12 mouse cellular contexts compared by ENCODE assay signal in the genomic region with DNA sequence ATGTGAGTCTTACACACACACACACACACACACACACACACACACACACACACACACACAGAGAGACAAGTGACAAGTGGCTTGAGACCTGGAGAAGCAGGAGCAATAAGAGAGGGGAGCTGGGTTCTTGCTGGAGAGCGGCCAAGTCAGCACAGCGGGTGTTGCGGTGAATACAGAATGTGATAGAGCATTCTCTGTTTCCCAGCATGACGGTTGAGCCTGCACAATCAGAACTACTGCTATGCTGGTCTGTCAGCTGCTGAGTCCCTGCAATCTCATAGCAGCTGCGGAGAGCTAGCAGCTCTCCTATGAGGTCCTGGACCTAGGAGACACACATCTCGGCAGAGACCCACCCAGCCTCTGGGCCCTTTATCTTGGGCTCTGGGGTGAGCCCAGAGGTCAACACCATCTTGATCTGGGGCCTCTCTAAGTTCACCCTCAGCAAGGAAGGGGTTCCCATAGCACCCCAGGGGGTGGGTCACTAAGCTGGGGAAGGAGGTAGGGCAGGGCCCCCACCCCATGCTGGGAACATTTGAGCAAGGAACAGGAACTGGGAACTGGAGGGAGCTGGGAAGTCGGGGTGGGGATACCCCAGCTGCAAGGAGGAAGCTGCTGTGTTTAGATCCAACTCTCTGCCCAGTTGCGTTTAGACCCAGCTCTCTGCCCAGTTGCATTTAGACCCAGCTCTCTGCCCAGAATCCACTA. TPM values are rescaled to one million over a fixed set of nuclear protein-coding genes. Genes with fewer than 3 reads are reported as not detected.
DNase-seq lines count a peak whose midpoint lies in the region; ATAC-seq lines count a peak whose summit lies in the region.
"Had no signal": no experiment of that assay in that cellular context is flagged by ENCODE, and none has a peak within 500 bp of the region (broad histone marks: within the 10 kb centered on the region; RNA-seq: fewer than 3 reads in every experiment).

No protein-coding gene starts in this region.

- H3K27me3 ChIP-seq in forebrain, embryonic 16.5 days (replicated peaks; ENCODE audit: control insufficient read depth, insufficient read depth, low read length) = no peaks in the 10 kb centered on the region
- no peaks in the 10 kb centered on the region; the same call in 1 of the 2 replicates for H3K27me3 ChIP-seq in midbrain, embryonic 14.5 days (ENCODE audit: control insufficient read depth, insufficient read depth, low read length)
- peaks cover 14% of the 10 kb centered on the region; the same call in 1 of the 2 replicates for H3K27me3 ChIP-seq in intestine, embryonic 16.5 days (replicated peaks; ENCODE audit: control insufficient read depth, insufficient read depth, low read length)

- no peak overlapping the region; the same call in 1 of the 2 replicates for H3K9ac ChIP-seq in forebrain, embryonic 16.5 days (replicated peaks; ENCODE audit: low read depth, low read length)
- no peak overlapping the region for H3K9ac ChIP-seq in midbrain, embryonic 14.5 days (replicated peaks; ENCODE audit: low read length)
- H3K9ac ChIP-seq in intestine, embryonic 16.5 days (ENCODE audit: low read depth, low read length) = no peak overlapping the region
- H3K9ac ChIP-seq: liver, embryonic 14.5 days had no signal

- no peaks in the 10 kb centered on the region for H3K9me3 ChIP-seq in forebrain, embryonic 16.5 days (ENCODE audit: control insufficient read depth, low read length)
- H3K9me3 ChIP-seq in midbrain, embryonic 14.5 days (ENCODE audit: control insufficient read depth, low read length) = no peaks in the 10 kb centered on the region
- H3K9me3 ChIP-seq in intestine, embryonic 16.5 days (ENCODE audit: control insufficient read depth, low read length) = no peaks in the 10 kb centered on the region

- H3K4me3 ChIP-seq in forebrain, embryonic 16.5 days (replicated peaks; ENCODE audit: low read length) = no peak overlapping the region
- no peak overlapping the region for H3K4me3 ChIP-seq in midbrain, embryonic 14.5 days (replicated peaks; ENCODE audit: low read depth, low read length)
- H3K4me3 ChIP-seq in intestine, embryonic 16.5 days (ENCODE audit: low read length) = no peak overlapping the region

- peak; percentile 30 for DNase-seq in heart, postnatal 4 days
- DNase-seq in heart, postnatal 25 days (ENCODE audit: low spot score) = no peak
- peak; percentile 62 for DNase-seq in ZHBTc4 (ENCODE audit: low read depth, low spot score)
- DNase-seq in midbrain, embryonic 14.5 days = peak; percentile 88
- no peak for DNase-seq in T-cell, adult 2 months (ENCODE audit: low spot score)
- no peak for DNase-seq in urinary bladder, postnatal 4 days (ENCODE audit: low spot score in 2 of 2)
- DNase-seq: heart, postnatal 14 days had no signal

- peak overlapping the region; percentile 13; the same call in 1 of the 2 replicates for H3K4me2 ChIP-seq in forebrain, embryonic 16.5 days (ENCODE audit: low read length)
- H3K4me2 ChIP-seq in midbrain, embryonic 14.5 days (ENCODE audit: low read length) = no peak overlapping the region
- H3K4me2 ChIP-seq in intestine, embryonic 16.5 days (ENCODE audit: low read depth, low read length) = no peak overlapping the region

- H3K27ac ChIP-seq in forebrain, embryonic 16.5 days (ENCODE audit: low read length) = peak overlapping the region; percentile 80
- peak overlapping the region; percentile 80 for H3K27ac ChIP-seq in midbrain, embryonic 14.5 days (replicated peaks; ENCODE audit: low read depth, low read length)
- no peak overlapping the region for H3K27ac ChIP-seq in intestine, embryonic 16.5 days (ENCODE audit: low read length)
- H3K27ac ChIP-seq: liver, embryonic 14.5 days had no signal

- no peaks in the 10 kb centered on the region for H3K36me3 ChIP-seq in forebrain, embryonic 16.5 days (ENCODE audit: control insufficient read depth, insufficient read depth)
- H3K36me3 ChIP-seq in midbrain, embryonic 14.5 days (ENCODE audit: control insufficient read depth, insufficient read depth, low read length) = no peaks in the 10 kb centered on the region
- H3K36me3 ChIP-seq in intestine, embryonic 16.5 days (ENCODE audit: control insufficient read depth, insufficient read depth, low read length) = no peaks in the 10 kb centered on the region

- peaks cover 16% of the 10 kb centered on the region for H3K4me1 ChIP-seq in forebrain, embryonic 16.5 days (replicated peaks; ENCODE audit: control insufficient read depth, insufficient read depth, low read length)
- H3K4me1 ChIP-seq in midbrain, embryonic 14.5 days (ENCODE audit: control insufficient read depth, insufficient read depth, low read length) = peaks cover 19% of the 10 kb centered on the region
- H3K4me1 ChIP-seq in intestine, embryonic 16.5 days (ENCODE audit: control insufficient read depth, insufficient read depth, low read length) = no peaks in the 10 kb centered on the region

- intact Hi-C loops in heart, postnatal 25 days (cut with DNase I) = no loop called here

- WGBS in forebrain, embryonic 16.5 days = 15% methylated on average over 8 of the region's 8 CpGs
- 21% methylated on average over 8 of the region's 8 CpGs for WGBS in midbrain, embryonic 14.5 days
- WGBS in intestine, embryonic 16.5 days = 35% methylated on average over 8 of the region's 8 CpGs

- peak; percentile 84 for ATAC-seq in forebrain, embryonic 16.5 days
- peak; percentile 56 for ATAC-seq in midbrain, embryonic 14.5 days (ENCODE audit: low FRiP score, low TSS enrichment)
- no peak for ATAC-seq in intestine, embryonic 16.5 days

RNA-seq across cellular contexts. Expression of a gene that starts 7.9 kb away (rescaled TPM):
- total RNA-seq in heart, postnatal 4 days (2021) = 10 to 100 TPM; 16.5 to 18.6 TPM
- 10 to 100 TPM; 10.2 to 11.2 TPM for total RNA-seq in heart, postnatal 25 days (2021)
- 113 and 114 TPM in 2 replicates for polyA plus RNA-seq in forebrain, embryonic 16.5 days (2015; fragmentation: Nextera tagmentation; extraction: Ambion mirVana)
- 102 and 110 TPM in 2 replicates for polyA plus RNA-seq in midbrain, embryonic 14.5 days (2014; fragmentation: Nextera tagmentation; extraction: Ambion mirVana)
- 51.7 and 57.4 TPM in 2 replicates for polyA plus RNA-seq in intestine, embryonic 16.5 days (2015; fragmentation: Nextera tagmentation; extraction: Ambion mirVana)

RNA-seq across cellular contexts. Expression of a gene that starts 24.3 kb away (rescaled TPM):
- under 1 TPM; 0.76 to 0.95 TPM for total RNA-seq in heart, postnatal 4 days (2021)
- total RNA-seq in heart, postnatal 25 days (2021) = under 1 TPM; 0.64 to 0.91 TPM
- not detected in 2 replicates for polyA plus RNA-seq in forebrain, embryonic 16.5 days (2015; fragmentation: Nextera tagmentation; extraction: Ambion mirVana)
- 7.2 and 9.6 TPM in 2 replicates for polyA plus RNA-seq in midbrain, embryonic 14.5 days (2014; fragmentation: Nextera tagmentation; extraction: Ambion mirVana)
- polyA plus RNA-seq in intestine, embryonic 16.5 days (2015; fragmentation: Nextera tagmentation; extraction: Ambion mirVana) = not detected in 2 replicates
- total RNA-seq: ES-E14 had no signal
- polyA plus RNA-seq: liver, embryonic 14.5 days; small intestine, adult 2 months had no signal

Comparison
In these comparisons a context has a peak if more than half of its experiments do, and no peak if none do; other contexts are left out.
1. DNase-seq: peak in heart, postnatal 4 days (single experiment), ZHBTc4 (single experiment) and midbrain, embryonic 14.5 days (single experiment); none in heart, postnatal 25 days (single experiment), T-cell, adult 2 months (single experiment) and urinary bladder, postnatal 4 days (0 of 2).